Mouse (Mus musculus) lung, adult 2 months (tissue): ENCODE measurements around the gene Crim1.

Source experiments
- CTCF ChIP-seq: fragments of 200-500 bp; IDR thresholded peaks from 2 replicates; pipeline ENCODE4 v1.5.1; 2011; ENCODE audit warnings: mild to moderate bottlenecking, low read length, control low read depth; ENCODE audit not compliant: insufficient read depth
- POLR2A ChIP-seq: fragments of 200-500 bp; IDR thresholded peaks from 2 replicates; pipeline ENCODE4 v1.6.1; 2011; ENCODE audit warnings: low read depth, mild to moderate bottlenecking, control low read depth, low read length, borderline replicate concordance; ENCODE audit errors: extremely low read depth

DNA sequence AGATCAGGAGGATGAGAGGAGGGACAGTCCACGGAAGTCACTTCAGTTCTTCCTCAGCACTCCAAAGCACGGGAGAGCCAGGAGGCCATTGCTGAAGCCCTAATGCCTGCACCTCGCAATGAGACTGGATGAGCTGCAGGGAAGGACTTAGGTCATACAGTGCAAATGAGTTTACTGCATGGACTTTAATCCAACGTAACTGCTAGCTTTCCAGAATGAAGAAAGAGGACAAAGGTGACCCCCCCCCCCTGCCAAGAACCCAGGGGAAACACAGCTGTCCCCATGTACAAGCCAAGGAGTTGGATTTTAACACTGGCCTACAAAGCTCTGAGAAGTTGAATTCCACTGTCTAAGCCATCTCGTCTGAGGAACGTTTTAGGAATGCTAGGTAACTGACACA lies 201.3 kb downstream of the Crim1 start:
- TF ChIP-seq POLR2A: no peak
- no peak for TF ChIP-seq CTCF
